Mouse (Mus musculus): ENCODE data around the gene Dnm3. TPM values are rescaled to one million over a fixed set of nuclear protein-coding genes. Genes with fewer than 3 reads are reported as not detected.

The Dnm3 gene
- polyA plus RNA-seq, 1 experiment from 2014 or later = 27.8 TPM

DNA sequence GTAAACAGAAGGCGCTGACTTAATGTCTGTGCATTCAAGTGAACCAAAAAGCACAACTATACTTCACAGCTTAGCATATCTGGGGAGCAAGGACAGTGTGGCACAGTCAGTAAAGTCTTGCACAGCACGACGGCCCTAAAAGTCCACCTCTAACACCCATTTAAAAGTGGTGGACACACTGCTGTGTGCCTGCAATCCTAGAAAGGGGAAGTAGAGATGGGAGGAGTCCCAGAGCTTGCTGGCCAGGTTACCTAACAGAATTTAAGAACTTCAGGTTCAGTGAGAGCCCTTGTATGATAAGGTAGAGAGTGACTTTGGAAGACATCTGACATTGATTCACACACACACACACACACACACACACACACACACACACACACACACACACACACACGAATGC, 426.1 kb downstream of the Dnm3 start:
- H3K36me3 ChIP-seq = no peaks in the 10 kb centered on the region
- H3K27ac ChIP-seq = no peak overlapping the region
- H3K27me3 ChIP-seq (replicated peaks) = no peaks in the 10 kb centered on the region
- H3K9ac ChIP-seq = no peak overlapping the region
- no peak overlapping the region for H3K4me2 ChIP-seq (replicated peaks)
- no peak overlapping the region for H3K4me3 ChIP-seq
- H3K9me3 ChIP-seq = no peaks in the 10 kb centered on the region
- peaks cover 2% of the 10 kb centered on the region; the same call in 1 of the 2 replicates for H3K4me1 ChIP-seq
- 92% methylated on average over 4 of the region's 4 CpGs for WGBS
- no peak for ATAC-seq (ENCODE audit: low FRiP score, low read depth)

GRCm38 (mm10) chr1:162047673-162048072, 430.2 kb downstream of the Dnm3 start:
- no peak for ATAC-seq (ENCODE audit: low FRiP score, low read depth)
- Histone ChIP-seq H3K9ac (no peak overlapping the region), H3K27ac (no peak overlapping the region), H3K27me3 (replicated peaks) (no peaks in the 10 kb centered on the region), H3K4me1 (peaks cover 4% of the 10 kb centered on the region; the same call in 1 of the 2 replicates), H3K9me3 (no peaks in the 10 kb centered on the region), H3K36me3 (no peaks in the 10 kb centered on the region), H3K4me3 (no peak overlapping the region), H3K4me2 (replicated peaks) (no peak overlapping the region)
- WGBS = 83% methylated on average over 7 of the region's 7 CpGs

DNA sequence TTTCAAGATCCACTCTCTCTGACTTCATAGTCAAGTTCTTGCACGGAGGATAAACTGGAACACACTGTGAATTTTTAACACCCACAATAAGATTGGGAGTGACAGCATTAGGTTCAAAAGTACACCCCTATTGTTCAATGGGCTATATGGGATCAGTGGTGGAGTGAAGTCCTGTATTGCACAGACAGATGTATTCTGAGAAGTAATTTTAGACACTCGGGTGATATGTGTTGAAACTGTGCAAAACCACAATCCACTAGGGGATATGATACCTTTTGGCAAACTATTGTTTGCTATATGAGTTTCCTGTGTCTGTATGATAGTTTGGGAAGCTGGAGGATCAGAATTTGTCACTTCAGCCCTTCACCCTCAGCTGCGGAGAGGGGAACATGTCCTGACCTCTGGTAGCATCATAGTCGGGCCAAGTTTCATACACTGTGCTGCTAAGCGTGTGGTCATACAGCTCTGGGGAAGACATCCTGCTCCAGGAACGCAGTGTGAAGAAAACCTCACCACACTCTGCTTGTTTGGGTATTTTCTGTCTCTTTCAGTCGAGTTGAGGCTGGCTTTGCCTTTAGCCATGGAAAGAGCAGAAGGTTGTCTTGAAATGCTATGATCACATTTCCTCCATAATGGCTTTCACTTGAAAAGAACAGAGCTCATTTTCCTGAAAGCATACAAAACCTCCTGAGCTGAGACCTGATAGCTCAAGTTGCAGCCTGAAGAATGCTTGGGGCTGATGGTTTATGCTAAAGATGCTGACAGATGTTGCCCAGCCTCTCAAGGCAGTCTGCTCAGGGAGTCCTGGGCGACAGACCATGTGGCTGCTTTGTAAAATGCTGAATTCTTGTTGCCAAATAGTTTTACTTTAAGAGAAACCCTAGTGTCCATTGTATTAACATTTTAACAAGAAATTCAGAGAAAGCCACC, 433.8 kb downstream of the Dnm3 start:
- Histone ChIP-seq H3K4me3 (no peak overlapping the region), H3K4me1 (peaks cover 14% of the 10 kb centered on the region), H3K9me3 (no peaks in the 10 kb centered on the region), H3K36me3 (no peaks in the 10 kb centered on the region), H3K9ac (no peak overlapping the region), H3K27me3 (replicated peaks) (no peaks in the 10 kb centered on the region), H3K27ac (no peak overlapping the region), H3K4me2 (replicated peaks) (no peak overlapping the region)
- ATAC-seq (ENCODE audit: low FRiP score, low read depth) = no peak
- 76% methylated on average over 8 of the region's 8 CpGs for WGBS

DNA sequence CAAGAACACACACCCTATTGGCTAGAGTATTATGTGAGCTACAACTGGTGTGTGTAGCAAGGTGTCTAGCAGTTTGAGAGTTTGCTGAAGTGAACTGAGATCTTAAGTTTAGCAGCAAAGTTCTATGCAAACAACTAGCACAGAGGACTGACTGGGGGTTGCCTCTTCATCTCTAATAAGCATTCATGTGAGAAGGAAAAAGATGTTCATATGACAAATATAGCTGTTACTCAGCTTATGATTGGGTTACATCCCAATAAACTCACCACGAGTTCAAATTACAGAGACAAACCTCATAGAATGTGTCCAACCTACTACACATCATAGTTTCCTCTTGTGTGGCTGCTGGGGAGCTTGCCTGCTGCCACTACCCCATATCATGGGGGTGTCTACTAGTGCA, 434.6 kb downstream of the Dnm3 start:
- H3K36me3 ChIP-seq = no peaks in the 10 kb centered on the region
- WGBS = 85% methylated on average over 1 of the region's 1 CpGs
- H3K9ac ChIP-seq = no peak overlapping the region
- H3K4me2 ChIP-seq (replicated peaks) = no peak overlapping the region
- no peaks in the 10 kb centered on the region for H3K9me3 ChIP-seq
- no peak for ATAC-seq (ENCODE audit: low FRiP score, low read depth)
- no peak overlapping the region for H3K27ac ChIP-seq
- H3K27me3 ChIP-seq (replicated peaks) = no peaks in the 10 kb centered on the region
- H3K4me3 ChIP-seq = no peak overlapping the region
- H3K4me1 ChIP-seq = peaks cover 20% of the 10 kb centered on the region

DNA sequence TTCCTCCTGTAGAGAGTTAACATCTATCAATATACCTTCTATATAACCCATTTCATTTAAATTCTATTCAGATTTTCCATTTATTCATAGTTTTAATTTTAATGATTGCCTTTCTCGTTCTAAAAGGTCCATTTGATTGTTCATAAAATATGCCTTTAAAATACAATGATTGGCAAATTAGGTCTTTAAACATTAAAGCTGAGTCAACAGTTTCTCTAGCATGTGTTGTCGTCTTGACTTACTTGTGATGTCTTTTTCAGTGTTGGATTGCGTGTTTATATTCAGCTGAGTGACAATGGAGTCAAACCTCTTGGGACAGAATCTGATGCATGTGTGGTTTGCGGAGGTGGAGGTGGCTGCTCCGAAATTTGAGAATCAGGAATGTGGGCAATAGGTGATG, 435.4 kb downstream of the Dnm3 start:
- H3K9me3 ChIP-seq = no peaks in the 10 kb centered on the region
- no peaks in the 10 kb centered on the region for H3K36me3 ChIP-seq
- H3K4me3 ChIP-seq = no peak overlapping the region
- no peak overlapping the region for H3K4me2 ChIP-seq (replicated peaks)
- 82% methylated on average over 5 of the region's 5 CpGs for WGBS
- no peak overlapping the region for H3K9ac ChIP-seq
- H3K27ac ChIP-seq = no peak overlapping the region
- H3K4me1 ChIP-seq = peaks cover 26% of the 10 kb centered on the region
- ATAC-seq (ENCODE audit: low FRiP score, low read depth) = no peak
- no peaks in the 10 kb centered on the region for H3K27me3 ChIP-seq (replicated peaks)

- H3K36me3 ChIP-seq = no peaks in the 10 kb centered on the region
- no peak overlapping the region for H3K4me3 ChIP-seq
- no peak for ATAC-seq (ENCODE audit: low FRiP score, low read depth)
- peaks cover 40% of the 10 kb centered on the region for H3K4me1 ChIP-seq
- H3K9me3 ChIP-seq = no peaks in the 10 kb centered on the region
- no peak overlapping the region for H3K27ac ChIP-seq
- H3K4me2 ChIP-seq (replicated peaks) = no peak overlapping the region
- H3K27me3 ChIP-seq (replicated peaks) = no peaks in the 10 kb centered on the region
- no peak overlapping the region for H3K9ac ChIP-seq
- 92% methylated on average over 6 of the region's 6 CpGs for WGBS
These were observed 437.2 kb downstream of the Dnm3 start for GRCm38 (mm10) chr1:162040490-162041274.

DNA sequence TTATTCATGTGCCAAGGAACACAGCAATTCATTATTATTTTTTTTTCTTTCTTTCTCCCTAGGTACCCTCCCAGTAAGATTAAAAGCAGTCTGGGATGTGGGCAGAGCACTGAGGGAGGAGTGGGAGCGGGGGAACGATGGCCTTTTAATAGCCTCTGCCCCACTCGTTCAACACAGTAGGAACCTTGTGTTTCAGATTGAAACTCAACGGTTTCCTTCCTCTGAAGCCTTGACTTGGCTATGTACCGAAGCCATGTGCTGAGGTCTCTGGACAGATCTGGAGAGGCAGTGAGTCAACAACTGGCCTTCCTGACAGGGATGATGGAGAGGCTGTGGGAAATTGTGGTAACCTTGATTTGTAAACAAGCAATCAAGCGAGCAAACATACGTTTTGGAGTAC, 438.0 kb downstream of the Dnm3 start:
- H3K4me1 ChIP-seq = peaks cover 36% of the 10 kb centered on the region

GRCm38 (mm10) chr1:162039011-162039595, 438.7 kb downstream of the Dnm3 start:
- Histone ChIP-seq H3K9me3 (no peaks in the 10 kb centered on the region), H3K4me2 (replicated peaks) (no peak overlapping the region), H3K4me3 (no peak overlapping the region), H3K27ac (no peak overlapping the region), H3K36me3 (no peaks in the 10 kb centered on the region), H3K4me1 (peaks cover 36% of the 10 kb centered on the region), H3K27me3 (replicated peaks) (no peaks in the 10 kb centered on the region), H3K9ac (no peak overlapping the region)
- ATAC-seq (ENCODE audit: low FRiP score, low read depth) = no peak
- WGBS = 43% methylated on average over 9 of the region's 9 CpGs

More for the DNA sequence above, 438.0 kb downstream of the Dnm3 start:
- no peak for ATAC-seq (ENCODE audit: low FRiP score, low read depth)
- 50% methylated on average over 7 of the region's 7 CpGs for WGBS
- no peak overlapping the region for H3K27ac ChIP-seq
- no peak overlapping the region for H3K4me3 ChIP-seq
- no peaks in the 10 kb centered on the region for H3K27me3 ChIP-seq (replicated peaks)
- H3K4me2 ChIP-seq (replicated peaks) = no peak overlapping the region
- no peaks in the 10 kb centered on the region for H3K9me3 ChIP-seq
- H3K36me3 ChIP-seq = no peaks in the 10 kb centered on the region
- H3K9ac ChIP-seq = no peak overlapping the region

DNA sequence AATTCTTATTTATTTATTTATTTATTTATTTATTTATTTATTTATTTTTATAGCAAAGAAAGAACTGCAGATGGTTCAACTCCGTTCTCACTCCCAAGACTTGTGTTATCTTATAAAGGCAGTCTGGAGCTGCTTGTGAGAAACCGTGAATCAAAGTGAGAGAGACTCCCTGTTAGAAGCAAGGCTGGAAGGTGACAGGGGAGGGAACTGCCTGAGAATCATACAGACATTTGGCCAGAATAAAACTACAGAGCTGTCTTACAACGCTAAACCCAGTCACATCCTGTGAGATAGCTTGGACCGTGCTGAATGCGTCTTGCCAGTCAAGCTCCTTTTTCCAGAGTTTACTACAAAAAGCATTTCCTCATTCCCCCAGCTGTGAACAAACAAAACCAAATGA, 439.4 kb downstream of the Dnm3 start:
- peak; percentile 17; the same call in 1 of the 2 replicates for ATAC-seq (ENCODE audit: low FRiP score, low read depth)
- 45% methylated on average over 5 of the region's 5 CpGs for WGBS
- Histone ChIP-seq H3K4me3 (no peak overlapping the region), H3K27ac (no peak overlapping the region), H3K9me3 (no peaks in the 10 kb centered on the region), H3K4me1 (peaks cover 36% of the 10 kb centered on the region), H3K27me3 (replicated peaks) (no peaks in the 10 kb centered on the region), H3K9ac (no peak overlapping the region), H3K36me3 (no peaks in the 10 kb centered on the region), H3K4me2 (replicated peaks) (no peak overlapping the region)

DNA sequence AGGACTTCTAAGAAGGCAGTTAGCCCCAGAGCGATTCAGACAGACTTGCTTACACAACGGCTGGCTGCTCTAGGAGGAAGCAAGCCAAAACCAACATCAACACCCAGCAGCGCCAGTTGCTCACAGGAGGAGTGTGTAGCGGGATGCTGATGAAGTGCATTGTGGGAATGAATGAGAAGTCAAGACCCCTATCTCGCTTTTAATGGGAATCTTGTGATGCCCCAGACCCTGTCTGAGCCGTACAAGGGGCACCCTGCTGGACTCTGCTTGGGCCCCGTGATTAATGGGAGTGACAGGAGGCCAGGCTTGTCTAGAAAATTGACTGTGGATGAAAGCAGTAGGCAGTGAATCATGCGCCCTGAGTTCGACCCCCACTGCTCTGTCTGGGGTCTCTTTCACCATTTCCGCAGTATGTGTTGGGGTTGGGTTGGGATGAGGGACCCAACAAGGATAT, 439.8 kb downstream of the Dnm3 start:
- H3K4me2 ChIP-seq (replicated peaks) = peak overlapping the region; percentile 27

GRCm38 (mm10) chr1:162037185-162037765, 440.6 kb downstream of the Dnm3 start:
- H3K9ac ChIP-seq = no peak overlapping the region
- peaks cover 36% of the 10 kb centered on the region for H3K4me1 ChIP-seq
- no peaks in the 10 kb centered on the region for H3K36me3 ChIP-seq
- peak overlapping the region; percentile 27; the same call in 1 of the 2 replicates for H3K4me2 ChIP-seq (replicated peaks)
- H3K27me3 ChIP-seq (replicated peaks) = no peaks in the 10 kb centered on the region
- peak overlapping the region; percentile 51 for H3K27ac ChIP-seq
- H3K4me3 ChIP-seq = no peak overlapping the region
- H3K9me3 ChIP-seq = peaks cover 4% of the 10 kb centered on the region; the same call in 1 of the 2 replicates
- whole genome bisulfite sequencing = 48% methylated on average over 6 of the region's 6 CpGs
- no peak for ATAC-seq (ENCODE audit: low FRiP score, low read depth)

More for the DNA sequence above, 439.8 kb downstream of the Dnm3 start:
- H3K27ac ChIP-seq = peak overlapping the region; percentile 51
- peak; percentile 90 for ATAC-seq (ENCODE audit: low FRiP score, low read depth)
- H3K4me1 ChIP-seq = peaks cover 36% of the 10 kb centered on the region
- H3K4me3 ChIP-seq = no peak overlapping the region
- 40% methylated on average over 10 of the region's 10 CpGs for WGBS
- no peak overlapping the region for H3K9ac ChIP-seq
- no peaks in the 10 kb centered on the region for H3K36me3 ChIP-seq
- no peaks in the 10 kb centered on the region for H3K27me3 ChIP-seq (replicated peaks)
- H3K9me3 ChIP-seq = no peaks in the 10 kb centered on the region

All from neural tube, embryonic 12.5 days (tissue).